17 mouse cellular contexts compared by ENCODE assay signal in the genomic region with DNA sequence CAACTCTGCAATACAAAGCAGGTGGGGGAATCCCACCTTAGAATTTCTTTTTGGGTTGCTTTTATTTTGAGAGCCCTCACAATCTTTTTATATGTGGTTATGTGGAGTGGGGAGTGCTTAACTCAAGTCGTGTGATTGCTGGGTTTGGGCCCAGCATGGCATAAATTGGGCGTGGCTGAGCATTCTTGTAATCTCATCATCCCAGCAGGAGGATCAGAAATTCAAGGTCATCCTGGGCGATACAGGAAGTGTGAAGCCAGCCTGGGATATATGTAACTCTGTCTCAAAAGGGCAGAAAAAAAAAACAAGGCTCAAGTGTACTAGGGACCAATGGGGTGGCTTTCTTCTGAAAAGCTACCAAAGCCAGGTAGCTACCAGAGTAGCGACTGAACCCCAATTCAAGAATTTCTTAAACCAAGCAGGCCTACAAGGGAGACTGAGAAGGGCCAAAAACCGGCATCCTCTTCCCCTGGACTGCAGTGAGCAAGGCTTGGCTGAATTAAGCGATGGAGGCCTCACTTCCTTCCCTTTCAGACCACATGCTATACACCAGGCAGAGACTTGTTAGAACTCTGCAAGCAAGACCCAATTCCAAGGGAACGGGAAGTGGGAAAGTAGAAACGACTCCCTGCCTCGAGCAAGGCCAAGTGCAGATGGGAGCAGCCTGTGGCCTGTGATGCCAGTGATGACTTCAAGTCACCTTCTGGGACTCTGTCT. TPM values are rescaled to one million over a fixed set of nuclear protein-coding genes. Genes with fewer than 3 reads are reported as not detected.
A peak's percentile ranks its signal among the peaks of the same experiment; 100 is the strongest.
DNase-seq lines count a peak whose midpoint lies in the region; ATAC-seq and TF ChIP-seq lines count a peak whose summit lies in the region.
"Had no signal": no experiment of that assay in that cellular context is flagged by ENCODE, and none has a peak within 500 bp of the region (broad histone marks: within the 10 kb centered on the region; RNA-seq: fewer than 3 reads in every experiment).

No protein-coding gene starts in this region.

- DNase-seq in lung, postnatal 0 days (ENCODE audit: low spot score): no peak
- DNase-seq in lung, adult 18-20 months: no peak
- DNase-seq in c-Kit-negative CD71-positive TER-119-positive erythroid progenitor cells, embryonic 14.5 days (ENCODE audit: low read depth, low spot score): peak; percentile 83
- no peak for DNase-seq in liver, embryonic 11.5 days (ENCODE audit: low spot score)
- DNase-seq in forebrain, postnatal 0 days: no peak
- DNase-seq: B cell, adult 2 months; cerebellum, adult 8-10 months; heart, adult 11 months; heart, postnatal 36 days; kidney, postnatal 10 days; thymus, adult 18-20 months had no signal

- H3K4me2 ChIP-seq in lung, postnatal 0 days (replicated peaks; ENCODE audit: low read depth, low read length): no peak overlapping the region
- no peak overlapping the region for H3K4me2 ChIP-seq in liver, embryonic 11.5 days
- no peak overlapping the region for H3K4me2 ChIP-seq in forebrain, embryonic 15.5 days (replicated peaks)
- H3K4me2 ChIP-seq in forebrain, postnatal 0 days (ENCODE audit: low read depth): no peak overlapping the region
- H3K4me2 ChIP-seq in neural tube, embryonic 15.5 days: no peak overlapping the region
- H3K4me2 ChIP-seq: midbrain, embryonic 12.5 days had no signal

- H3K27me3 ChIP-seq in lung, postnatal 0 days (replicated peaks; ENCODE audit: insufficient read depth, low read length): no peaks in the 10 kb centered on the region
- H3K27me3 ChIP-seq in liver, embryonic 11.5 days (replicated peaks; ENCODE audit: control insufficient read depth, insufficient read depth, low read length): no peaks in the 10 kb centered on the region
- no peaks in the 10 kb centered on the region for H3K27me3 ChIP-seq in forebrain, embryonic 15.5 days
- H3K27me3 ChIP-seq in forebrain, postnatal 0 days (ENCODE audit: insufficient read depth, low read length): no peaks in the 10 kb centered on the region
- H3K27me3 ChIP-seq in neural tube, embryonic 15.5 days (replicated peaks): no peaks in the 10 kb centered on the region
- H3K27me3 ChIP-seq: midbrain, embryonic 12.5 days had no signal

- H3K4me1 ChIP-seq in lung, postnatal 0 days (ENCODE audit: insufficient read depth, low read depth, low read length): no peaks in the 10 kb centered on the region
- peaks cover 10% of the 10 kb centered on the region; the same call in 1 of the 2 replicates for H3K4me1 ChIP-seq in liver, embryonic 11.5 days (replicated peaks; ENCODE audit: control insufficient read depth, insufficient read depth, low read length)
- H3K4me1 ChIP-seq in forebrain, embryonic 15.5 days: no peaks in the 10 kb centered on the region
- no peaks in the 10 kb centered on the region for H3K4me1 ChIP-seq in forebrain, postnatal 0 days (ENCODE audit: insufficient read depth)
- no peaks in the 10 kb centered on the region for H3K4me1 ChIP-seq in neural tube, embryonic 15.5 days
- H3K4me1 ChIP-seq: midbrain, embryonic 12.5 days had no signal

- peaks cover 35% of the 10 kb centered on the region for H3K36me3 ChIP-seq in lung, postnatal 0 days (ENCODE audit: insufficient read depth, low read length)
- H3K36me3 ChIP-seq in liver, embryonic 11.5 days (ENCODE audit: control insufficient read depth, insufficient read depth, low read length): peaks cover 10% of the 10 kb centered on the region; the same call in 1 of the 2 replicates
- peaks cover 34% of the 10 kb centered on the region for H3K36me3 ChIP-seq in forebrain, embryonic 15.5 days
- H3K36me3 ChIP-seq in forebrain, postnatal 0 days (ENCODE audit: insufficient read depth): peaks cover 52% of the 10 kb centered on the region
- H3K36me3 ChIP-seq in neural tube, embryonic 15.5 days: peaks cover 77% of the 10 kb centered on the region

- no peak for TF ChIP-seq EP300 in lung, postnatal 0 days (IDR thresholded peaks at IDR 0.05)

- TF ChIP-seq CTCF in lung, postnatal 0 days (IDR thresholded peaks at IDR 0.05): no peak
- no peak for TF ChIP-seq CTCF in forebrain, postnatal 0 days (IDR thresholded peaks at IDR 0.05; ENCODE audit: low read depth)

- no peaks in the 10 kb centered on the region for H3K9me3 ChIP-seq in lung, postnatal 0 days (ENCODE audit: low read length)
- no peaks in the 10 kb centered on the region for H3K9me3 ChIP-seq in liver, embryonic 11.5 days (ENCODE audit: control insufficient read depth, low read length)
- no peaks in the 10 kb centered on the region for H3K9me3 ChIP-seq in forebrain, embryonic 15.5 days
- no peaks in the 10 kb centered on the region for H3K9me3 ChIP-seq in forebrain, postnatal 0 days (ENCODE audit: low read length)
- no peaks in the 10 kb centered on the region for H3K9me3 ChIP-seq in neural tube, embryonic 15.5 days (replicated peaks)
- H3K9me3 ChIP-seq: midbrain, embryonic 12.5 days had no signal

- 0 out of 2 replicates have a peak, but pooled peaks have one; percentile 14 for ATAC-seq in lung, postnatal 0 days
- peak; percentile 66 for ATAC-seq in liver, embryonic 11.5 days (replicated peaks; ENCODE audit: low FRiP score)
- ATAC-seq in megakaryocyte progenitor cell, adult 5-6 weeks (replicated peaks; ENCODE audit: poor library complexity): peak; percentile 89
- ATAC-seq in forebrain, embryonic 15.5 days (replicated peaks): no peak
- ATAC-seq in forebrain, postnatal 0 days: no peak
- no peak for ATAC-seq in neural tube, embryonic 15.5 days (ENCODE audit: low FRiP score)
- ATAC-seq: activated CD4-positive, CD25-positive, alpha-beta regulatory T cell, adult 4 months; inflammation-experienced regulatory T-cells, adult 6 months had no signal

- 61% methylated on average over 9 of the region's 9 CpGs for WGBS in lung, postnatal 0 days
- 54% methylated on average over 9 of the region's 9 CpGs for WGBS in liver, embryonic 11.5 days
- 82% methylated on average over 9 of the region's 9 CpGs for WGBS in forebrain, embryonic 15.5 days
- 80% methylated on average over 9 of the region's 9 CpGs for WGBS in forebrain, postnatal 0 days
- 82% methylated on average over 9 of the region's 9 CpGs for WGBS in neural tube, embryonic 15.5 days

- H3K4me3 ChIP-seq in lung, postnatal 0 days (ENCODE audit: low read depth, low read length): no peak overlapping the region
- H3K4me3 ChIP-seq in liver, embryonic 11.5 days (ENCODE audit: low read depth, low read length): no peak overlapping the region
- no peak overlapping the region for H3K4me3 ChIP-seq in forebrain, embryonic 15.5 days
- H3K4me3 ChIP-seq in forebrain, postnatal 0 days (ENCODE audit: low read depth, low read length): no peak overlapping the region
- no peak overlapping the region for H3K4me3 ChIP-seq in neural tube, embryonic 15.5 days (replicated peaks)
- H3K4me3 ChIP-seq: midbrain, embryonic 12.5 days had no signal

- no peak overlapping the region for H3K27ac ChIP-seq in lung, postnatal 0 days (ENCODE audit: low read length)
- no peak overlapping the region for H3K27ac ChIP-seq in liver, embryonic 11.5 days (ENCODE audit: low read depth, low read length)
- H3K27ac ChIP-seq in forebrain, embryonic 15.5 days (replicated peaks): no peak overlapping the region
- H3K27ac ChIP-seq in forebrain, postnatal 0 days (ENCODE audit: low read depth, low read length): no peak overlapping the region
- H3K27ac ChIP-seq in neural tube, embryonic 15.5 days (replicated peaks): no peak overlapping the region
- H3K27ac ChIP-seq: midbrain, embryonic 12.5 days had no signal

- H3K9ac ChIP-seq in lung, postnatal 0 days (replicated peaks; ENCODE audit: low read depth): no peak overlapping the region
- 0 out of 2 replicates have a peak overlapping the region, but pooled peaks have one; percentile 17 for H3K9ac ChIP-seq in liver, embryonic 11.5 days (ENCODE audit: low read depth, low read length)
- no peak overlapping the region for H3K9ac ChIP-seq in forebrain, embryonic 15.5 days (replicated peaks)
- H3K9ac ChIP-seq in forebrain, postnatal 0 days: no peak overlapping the region
- H3K9ac ChIP-seq in neural tube, embryonic 15.5 days (replicated peaks): no peak overlapping the region
- H3K9ac ChIP-seq: midbrain, embryonic 12.5 days had no signal

RNA-seq across cellular contexts. Expression of gene Mxd1, which starts 8.6 kb away (rescaled TPM):
- polyA plus RNA-seq in lung, postnatal 0 days (2015; fragmentation: Nextera tagmentation; extraction: Ambion mirVana): 16.4 and 17.2 TPM in 2 replicates
- 11.5 and 13.4 TPM in 2 replicates for polyA plus RNA-seq in liver, embryonic 11.5 days (2014; fragmentation: Nextera tagmentation; extraction: Ambion mirVana)
- total RNA-seq in megakaryocyte progenitor cell, adult 5-6 weeks (2015): 17.6 and 19.4 TPM in 2 replicates
- total RNA-seq in megakaryocyte progenitor cell, adult 5-6 weeks (2017): 17.6 and 18.1 TPM in 2 replicates
- 22.8 and 23.2 TPM in 2 replicates for polyA plus RNA-seq in forebrain, embryonic 15.5 days (2015; fragmentation: Nextera tagmentation; extraction: Ambion mirVana)
- total RNA-seq in forebrain, postnatal 0 days (2014; rRNA removed): 10.7 and 13.8 TPM in 2 replicates
- 6.9 and 10.0 TPM in 2 replicates for polyA plus RNA-seq in forebrain, postnatal 0 days (2015; fragmentation: Nextera tagmentation; extraction: Ambion mirVana)
- 15.2 and 15.3 TPM in 2 replicates for polyA plus RNA-seq in neural tube, embryonic 15.5 days (2015; fragmentation: Nextera tagmentation; extraction: Ambion mirVana)

RNA-seq across cellular contexts. Expression of gene Snrnp27, which starts 24.0 kb away (rescaled TPM):
- 91.2 and 95.5 TPM in 2 replicates for polyA plus RNA-seq in lung, postnatal 0 days (2015; fragmentation: Nextera tagmentation; extraction: Ambion mirVana)
- polyA plus RNA-seq in liver, embryonic 11.5 days (2014; fragmentation: Nextera tagmentation; extraction: Ambion mirVana): 109 and 122 TPM in 2 replicates
- 80.1 and 86.4 TPM in 2 replicates for total RNA-seq in megakaryocyte progenitor cell, adult 5-6 weeks (2015)
- 87.2 and 125 TPM in 2 replicates for total RNA-seq in megakaryocyte progenitor cell, adult 5-6 weeks (2017)
- polyA plus RNA-seq in forebrain, embryonic 15.5 days (2015; fragmentation: Nextera tagmentation; extraction: Ambion mirVana): 113 and 124 TPM in 2 replicates
- total RNA-seq in forebrain, postnatal 0 days (2014; rRNA removed): 62.6 and 77.1 TPM in 2 replicates
- 112 and 129 TPM in 2 replicates for polyA plus RNA-seq in forebrain, postnatal 0 days (2015; fragmentation: Nextera tagmentation; extraction: Ambion mirVana)
- polyA plus RNA-seq in neural tube, embryonic 15.5 days (2015; fragmentation: Nextera tagmentation; extraction: Ambion mirVana): 94.2 and 96.0 TPM in 2 replicates

RNA-seq across cellular contexts. Expression of gene Asprv1, which starts 32.4 kb away (rescaled TPM):
- 4.4 and 4.6 TPM in 2 replicates for polyA plus RNA-seq in lung, postnatal 0 days (2015; fragmentation: Nextera tagmentation; extraction: Ambion mirVana)
- 0.19 and 0.36 TPM in 2 replicates for polyA plus RNA-seq in liver, embryonic 11.5 days (2014; fragmentation: Nextera tagmentation; extraction: Ambion mirVana)
- total RNA-seq in megakaryocyte progenitor cell, adult 5-6 weeks (2015): 1.3 and 1.9 TPM in 2 replicates
- total RNA-seq in megakaryocyte progenitor cell, adult 5-6 weeks (2017): 0.98 and 1.5 TPM in 2 replicates
- polyA plus RNA-seq in forebrain, embryonic 15.5 days (2015; fragmentation: Nextera tagmentation; extraction: Ambion mirVana): 0.59 and 0.61 TPM in 2 replicates
- 1.8 and 3.2 TPM in 2 replicates for total RNA-seq in forebrain, postnatal 0 days (2014; rRNA removed)
- polyA plus RNA-seq in forebrain, postnatal 0 days (2015; fragmentation: Nextera tagmentation; extraction: Ambion mirVana): 1.6 TPM in 2 replicates
- 1.5 and 1.8 TPM in 2 replicates for polyA plus RNA-seq in neural tube, embryonic 15.5 days (2015; fragmentation: Nextera tagmentation; extraction: Ambion mirVana)
- total RNA-seq: heart, postnatal 36 days had no signal

Comparison
In these comparisons a context has a peak if more than half of its experiments do, and no peak if none do; other contexts are left out.
1. ATAC-seq: peak in lung, postnatal 0 days (single experiment), liver, embryonic 11.5 days (single experiment) and megakaryocyte progenitor cell, adult 5-6 weeks (single experiment); none in forebrain, embryonic 15.5 days (single experiment), forebrain, postnatal 0 days (single experiment) and neural tube, embryonic 15.5 days (single experiment).